Mouse (Mus musculus) embryonic facial prominence, embryonic 13.5 days (tissue): Measurements from ENCODE around the gene Cd151. TPM values are rescaled to one million over a fixed set of nuclear protein-coding genes. Genes with fewer than 3 reads are reported as not detected.
A peak's percentile ranks its signal among the peaks of the same experiment; 100 is the strongest.

ENCODE experiments used
- ATAC-seq: fragments of 200-750 bp; cut with Nextera tagmentation; 2 replicates; pipeline ENCODE4 v1.8.0; 2017; ENCODE audit warnings: low read depth; ENCODE audit not compliant: insufficient number of reproducible peaks, insufficient read depth, low FRiP score, low TSS enrichment
- H3K27ac ChIP-seq: fragments of 300-500 bp; sonication (generic); 2 replicates; pipeline ENCODE4 v1.5.1; 2015; ENCODE audit warnings: moderate library complexity, mild to moderate bottlenecking, inconsistent platforms
- H3K27me3 ChIP-seq: fragments of 300-500 bp; sonication (generic); 2 replicates; pipeline ENCODE4 v1.6.1; 2015; ENCODE audit warnings: mild to moderate bottlenecking, inconsistent platforms
- H3K36me3 ChIP-seq: fragments of 300-500 bp; sonication (generic); 2 replicates; pipeline ENCODE4 v1.6.1; 2015; ENCODE audit warnings: mild to moderate bottlenecking, inconsistent platforms
- H3K4me1 ChIP-seq: fragments of 300-500 bp; sonication (generic); 2 replicates; pipeline ENCODE4 v1.6.1; 2015; ENCODE audit warnings: inconsistent platforms
- H3K4me2 ChIP-seq: fragments of 300-500 bp; sonication (generic); 2 replicates; pipeline ENCODE4 v1.6.1; 2015; ENCODE audit warnings: moderate library complexity, mild to moderate bottlenecking, inconsistent platforms
- H3K4me3 ChIP-seq: fragments of 300-500 bp; sonication (generic); 2 replicates; pipeline ENCODE4 v1.5.1; 2015; ENCODE audit warnings: mild to moderate bottlenecking, inconsistent platforms
- H3K9ac ChIP-seq: fragments of 300-500 bp; sonication (generic); 2 replicates; pipeline ENCODE4 v1.6.1; 2015; ENCODE audit warnings: mild to moderate bottlenecking, inconsistent platforms
- H3K9me3 ChIP-seq: fragments of 300-500 bp; sonication (generic); 2 replicates; pipeline ENCODE4 v1.6.1; 2016; ENCODE audit warnings: inconsistent platforms
- WGBS: fragments of 180-500 bp; shearing (Covaris S2); methylation state at CpG from one replicate; pipeline ENCODE4 v1.1.7; 2015; ENCODE audit warnings: mixed read lengths; 5-methylcytosine and 5-hydroxymethylcytosine counted together
- polyA plus RNA-seq: library from polyadenylated mRNA; unstranded; fragments of >200 nt; fragmentation: Nextera tagmentation; extraction: Ambion mirVana; gene quantifications from 2 replicates; pipeline ENCODE4 v1.2.1, GENCODE M21; 2015

The Cd151 gene
- polyA plus RNA-seq, 1 experiment from 2014 or later = 16.6 TPM

GRCm38 (mm10) chr7:141460391-141461113 lies 6.6 kb upstream of the Cd151 start, which contains the start of gene Cracr2b:
Gene Cracr2b (plus strand): TSS chr7:141461094.
- no peaks in the 10 kb centered on the region for H3K9me3 ChIP-seq
- H3K4me3 ChIP-seq = peak within 1 kb of the TSS; percentile 41
- peak within 1 kb of the TSS; percentile 67 for H3K4me2 ChIP-seq
- peaks cover 86% of the 10 kb centered on the region for H3K27me3 ChIP-seq
- WGBS = 70% methylated on average over 15 of the region's 15 CpGs
- H3K36me3 ChIP-seq = peaks cover 3% of the 10 kb centered on the region; the same call in 1 of the 2 replicates
- peak within 1 kb of the TSS; percentile 68 for H3K9ac ChIP-seq
- no peak for ATAC-seq
- no peak within 1 kb of the TSS for H3K27ac ChIP-seq
- peaks cover 39% of the 10 kb centered on the region for H3K4me1 ChIP-seq

DNA sequence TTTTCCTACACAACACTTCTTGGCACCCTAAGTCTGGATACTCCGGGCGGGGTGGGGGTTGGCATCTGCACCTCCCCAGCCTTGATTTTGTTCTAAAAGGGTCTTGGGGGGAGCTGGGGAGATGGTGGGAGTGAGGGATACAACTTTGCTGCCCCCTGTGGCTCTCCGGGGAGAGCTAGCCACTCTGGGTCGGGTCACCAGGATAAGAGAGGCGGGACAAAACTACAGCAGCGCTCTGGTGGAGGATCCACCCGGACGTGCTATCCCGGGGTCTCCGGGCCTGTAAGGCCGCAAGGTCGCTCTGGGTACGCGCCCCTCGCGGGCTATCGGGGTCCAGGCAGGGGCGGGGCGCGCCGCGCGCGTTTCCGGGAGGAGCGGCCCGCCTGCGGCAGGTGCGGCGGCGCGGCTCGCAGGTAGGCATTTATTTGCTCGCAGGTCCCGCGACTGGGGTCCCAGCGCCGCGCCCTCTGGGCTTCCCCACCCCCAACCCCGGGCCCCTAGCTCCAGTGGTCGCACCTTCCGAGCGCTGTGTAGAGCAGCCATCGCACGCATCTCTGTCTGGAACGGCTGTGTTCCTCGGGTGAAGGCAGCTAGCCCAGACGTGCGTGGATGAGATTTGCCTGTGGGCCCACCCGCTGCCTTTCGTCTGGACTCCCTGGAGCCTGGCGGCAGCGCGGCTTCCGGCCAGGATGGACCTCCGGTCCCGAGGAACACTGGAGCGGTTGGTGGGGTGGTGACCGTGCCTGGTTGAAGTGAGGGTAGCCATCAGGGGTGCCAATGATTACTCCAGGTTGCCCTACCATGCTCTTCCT lies 5.5 kb upstream of the Cd151 start:
- WGBS = 2% methylated on average over 58 of the region's 59 CpGs
- H3K4me3 ChIP-seq = peak overlapping the region; percentile 41
- no peaks in the 10 kb centered on the region for H3K9me3 ChIP-seq
- no peak for ATAC-seq
- H3K27me3 ChIP-seq = peaks cover 89% of the 10 kb centered on the region
- peaks cover 3% of the 10 kb centered on the region; the same call in 1 of the 2 replicates for H3K36me3 ChIP-seq
- H3K9ac ChIP-seq = peak overlapping the region; percentile 68
- peaks cover 41% of the 10 kb centered on the region for H3K4me1 ChIP-seq
- no peak overlapping the region for H3K27ac ChIP-seq
- peak overlapping the region; percentile 67 for H3K4me2 ChIP-seq

GRCm38 (mm10) chr7:141462333-141462821 lies 4.8 kb upstream of the Cd151 start:
- H3K9ac ChIP-seq = no peak overlapping the region
- peaks cover 46% of the 10 kb centered on the region for H3K4me1 ChIP-seq
- ATAC-seq = no peak
- no peaks in the 10 kb centered on the region for H3K9me3 ChIP-seq
- no peak overlapping the region for H3K27ac ChIP-seq
- peaks cover 3% of the 10 kb centered on the region; the same call in 1 of the 2 replicates for H3K36me3 ChIP-seq
- peak overlapping the region; percentile 67 for H3K4me2 ChIP-seq
- no peak overlapping the region for H3K4me3 ChIP-seq
- 5% methylated on average over 5 of the region's 5 CpGs for WGBS
- H3K27me3 ChIP-seq = peaks cover 83% of the 10 kb centered on the region

GRCm38 (mm10) chr7:141463824-141464602 lies 3.2 kb upstream of the Cd151 start:
- peaks cover 57% of the 10 kb centered on the region for H3K4me1 ChIP-seq
- H3K36me3 ChIP-seq = peaks cover 3% of the 10 kb centered on the region
- 22% methylated on average over 12 of the region's 12 CpGs for WGBS
- peaks cover 77% of the 10 kb centered on the region for H3K27me3 ChIP-seq
- peak overlapping the region; percentile 31 for H3K4me3 ChIP-seq
- H3K9ac ChIP-seq = 0 out of 2 replicates have a peak overlapping the region, but pooled peaks have one; percentile 40
- ATAC-seq = no peak
- H3K4me2 ChIP-seq = peak overlapping the region; percentile 59
- no peak overlapping the region for H3K27ac ChIP-seq
- H3K9me3 ChIP-seq = no peaks in the 10 kb centered on the region

DNA sequence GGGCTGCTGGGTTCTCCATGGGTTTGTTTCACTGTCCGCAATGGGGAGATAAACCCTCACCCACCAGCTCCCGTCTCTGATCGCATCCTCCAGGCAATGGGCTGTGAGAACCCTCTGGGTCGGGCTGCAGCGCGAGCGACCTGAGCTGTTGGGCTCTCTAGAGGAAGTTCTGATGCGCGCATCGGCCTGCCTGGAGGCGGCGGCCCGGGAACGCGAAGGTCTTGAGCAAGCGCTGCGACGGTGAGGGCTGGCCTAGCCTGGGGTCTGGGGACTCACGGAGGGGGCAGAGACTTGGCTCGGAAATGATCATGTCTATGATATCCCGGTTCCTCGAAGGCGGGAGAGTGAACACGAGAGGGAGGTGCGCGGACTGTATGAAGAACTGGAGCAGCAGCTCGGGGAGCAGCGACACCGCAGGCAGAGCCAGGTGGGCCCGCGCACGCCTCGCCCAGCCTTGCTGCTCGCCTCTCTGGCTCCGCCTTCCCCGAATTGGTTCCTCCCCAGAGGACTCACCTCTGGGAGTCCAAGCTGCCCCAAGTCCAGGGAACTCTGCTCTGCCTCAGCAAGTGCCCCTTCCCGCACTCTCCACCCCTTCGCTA lies 2.5 kb upstream of the Cd151 start:
- Histone ChIP-seq H3K4me2 (peak overlapping the region; percentile 59), H3K27me3 (peaks cover 70% of the 10 kb centered on the region), H3K27ac (no peak overlapping the region), H3K36me3 (peaks cover 7% of the 10 kb centered on the region), H3K9ac (peak overlapping the region; percentile 61), H3K9me3 (no peaks in the 10 kb centered on the region), H3K4me3 (peak overlapping the region; percentile 31), H3K4me1 (peaks cover 64% of the 10 kb centered on the region)
- no peak for ATAC-seq
- 3% methylated on average over 38 of the region's 38 CpGs for WGBS

- Histone ChIP-seq H3K9ac (peak overlapping the region; percentile 61; the same call in 1 of the 2 replicates), H3K36me3 (peaks cover 15% of the 10 kb centered on the region), H3K9me3 (no peaks in the 10 kb centered on the region), H3K27ac (no peak overlapping the region), H3K4me1 (peaks cover 72% of the 10 kb centered on the region), H3K27me3 (peaks cover 62% of the 10 kb centered on the region), H3K4me3 (no peak overlapping the region), H3K4me2 (peak overlapping the region; percentile 59)
- WGBS = 23% methylated on average over 10 of the region's 10 CpGs
- ATAC-seq = no peak
Measured at GRCm38 (mm10) chr7:141465388-141466044, 1.7 kb upstream of the Cd151 start.

DNA sequence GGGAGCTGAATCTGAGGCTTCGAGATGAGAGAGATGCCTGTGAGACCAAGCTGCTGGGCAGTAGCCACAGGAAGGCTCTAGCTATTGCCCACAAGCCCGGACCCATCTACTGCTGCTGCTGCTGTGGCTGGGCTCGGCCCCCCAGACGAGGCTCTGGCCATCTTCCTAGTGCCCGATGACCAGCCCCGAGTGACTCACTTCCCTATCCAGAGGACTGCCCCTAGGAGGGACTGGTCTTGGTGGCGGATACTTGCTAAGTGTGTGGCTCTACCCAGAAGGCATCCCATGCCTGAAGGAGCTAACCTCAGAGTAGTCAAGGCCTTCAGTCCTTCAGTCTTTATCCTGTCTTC lies 1.2 kb upstream of the Cd151 start:
- Histone ChIP-seq H3K4me2 (0 out of 2 replicates have a peak overlapping the region, but pooled peaks have one; percentile 59), H3K27ac (no peak overlapping the region), H3K9me3 (no peaks in the 10 kb centered on the region), H3K9ac (no peak overlapping the region), H3K27me3 (peaks cover 57% of the 10 kb centered on the region), H3K4me1 (peaks cover 68% of the 10 kb centered on the region), H3K36me3 (peaks cover 20% of the 10 kb centered on the region), H3K4me3 (no peak overlapping the region)
- ATAC-seq = no peak
- 79% methylated on average over 7 of the region's 7 CpGs for WGBS

- peak overlapping the region; percentile 85 for H3K9ac ChIP-seq
- peak overlapping the region; percentile 70 for H3K4me3 ChIP-seq
- no peaks in the 10 kb centered on the region for H3K9me3 ChIP-seq
- WGBS = 56% methylated on average over 10 of the region's 10 CpGs
- H3K27me3 ChIP-seq = peaks cover 51% of the 10 kb centered on the region
- peak overlapping the region; percentile 84; the same call in 1 of the 2 replicates for H3K27ac ChIP-seq
- no peak for ATAC-seq
- H3K36me3 ChIP-seq = peaks cover 25% of the 10 kb centered on the region
- H3K4me1 ChIP-seq = peaks cover 64% of the 10 kb centered on the region
- peak overlapping the region; percentile 75 for H3K4me2 ChIP-seq
Measured at GRCm38 (mm10) chr7:141466607-141467148, 514 bp upstream of the Cd151 start.

DNA sequence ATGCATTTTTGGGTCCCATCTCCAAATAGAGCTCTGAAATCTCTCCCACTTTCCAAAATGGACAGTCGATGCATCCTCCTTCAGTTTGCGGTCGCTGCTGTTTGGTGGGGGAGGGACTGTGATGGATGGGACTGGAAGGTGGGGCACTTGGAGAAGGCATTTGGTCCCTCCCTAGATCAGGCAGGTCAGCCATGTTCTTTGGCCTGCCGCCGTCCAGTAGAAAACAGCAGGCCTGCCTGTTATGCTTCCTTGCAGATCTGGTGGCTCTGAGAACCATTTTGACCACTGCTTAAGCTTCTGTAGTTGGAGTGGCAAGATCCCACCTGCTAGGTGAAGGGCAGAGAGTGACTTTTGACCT lies 951 bp downstream of the Cd151 start:
- no peaks in the 10 kb centered on the region for H3K9me3 ChIP-seq
- H3K27ac ChIP-seq = peak overlapping the region; percentile 84
- H3K36me3 ChIP-seq = peaks cover 36% of the 10 kb centered on the region
- peak overlapping the region; percentile 70 for H3K4me3 ChIP-seq
- H3K27me3 ChIP-seq = peaks cover 36% of the 10 kb centered on the region
- H3K4me1 ChIP-seq = peaks cover 56% of the 10 kb centered on the region
- H3K4me2 ChIP-seq = peak overlapping the region; percentile 75
- no peak for ATAC-seq
- H3K9ac ChIP-seq = peak overlapping the region; percentile 85
- WGBS = 14% methylated on average over 5 of the region's 5 CpGs

- peak overlapping the region; percentile 84 for H3K27ac ChIP-seq
- peak; percentile 46 for ATAC-seq
- H3K4me2 ChIP-seq = peak overlapping the region; percentile 75
- 6% methylated on average over 8 of the region's 8 CpGs for WGBS
- no peaks in the 10 kb centered on the region for H3K9me3 ChIP-seq
- H3K36me3 ChIP-seq = peaks cover 36% of the 10 kb centered on the region
- H3K9ac ChIP-seq = peak overlapping the region; percentile 85
- H3K4me3 ChIP-seq = peak overlapping the region; percentile 70
- H3K27me3 ChIP-seq = peaks cover 31% of the 10 kb centered on the region
- H3K4me1 ChIP-seq = peaks cover 61% of the 10 kb centered on the region
Measured at GRCm38 (mm10) chr7:141468522-141469211, 1.5 kb downstream of the Cd151 start.
